Mouse (Mus musculus) ES-E14 (cell line): Measurements from ENCODE around the gene Muc16.

Source experiments
- CHD2 ChIP-seq: IDR thresholded peaks from 2 replicates; pipeline ENCODE4 v1.6.1; 2014; ENCODE audit warnings: mild to moderate bottlenecking, low read depth, low read length, inconsistent platforms
- HCFC1 ChIP-seq: IDR thresholded peaks from 2 replicates; pipeline ENCODE4 v1.6.1; 2012; ENCODE audit warnings: low read length, inconsistent platforms, borderline replicate concordance; ENCODE audit not compliant: insufficient read depth
- ZNF384 ChIP-seq: IDR thresholded peaks from 2 replicates; pipeline ENCODE4 v1.6.1; 2012; ENCODE audit warnings: low read depth, low read length, inconsistent platforms

DNA sequence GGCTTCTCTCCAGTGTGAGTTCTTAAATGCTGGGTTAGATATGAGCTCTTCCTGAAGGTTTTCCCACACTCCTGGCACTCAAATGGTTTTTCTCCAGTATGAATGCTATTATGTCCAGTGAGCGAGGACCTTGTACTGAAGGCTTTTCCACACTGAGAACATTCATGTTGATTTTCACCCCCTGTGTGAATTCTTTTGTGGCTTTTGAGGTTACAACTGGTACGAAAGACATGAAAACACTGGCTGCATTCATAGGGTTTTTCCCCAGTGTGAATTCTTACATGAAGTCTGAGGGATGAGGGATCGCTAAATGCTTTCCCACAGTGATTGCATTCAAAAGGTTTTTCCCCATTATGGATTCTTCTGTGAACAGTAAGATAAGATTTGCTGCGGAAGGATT lies 217.8 kb downstream of the Muc16 start:
- no peak for TF ChIP-seq HCFC1
- TF ChIP-seq ZNF384: no peak
- no peak for TF ChIP-seq CHD2
